Mouse (Mus musculus): ENCODE measurements at regions not wholly inside any gene's neighbourhood (a gene's known extent, or its start where the extent isn't known, plus 50 kb on each side); places are given as distances from the start of the nearest gene placed in this dataset.

GRCm38 (mm10) chrY:43772246-43772645, 492.0 kb downstream of the Gm21739 start:
- DNase-seq = peak; percentile 2
